Mouse (Mus musculus) CD8-positive naive resting alpha-beta T cell, adult 2 months (primary cell): ENCODE results near the gene Amhr2.
A peak's percentile ranks its signal among the peaks of the same experiment; 100 is the strongest.

Experiments used
- DNase-seq, 2 experiments: peaks; one replicate each; pipeline ENCODE4 v3.0.0; 2022; ENCODE audit warnings: low read depth in 2 of 2, low spot score in 2 of 2

Amhr2 gene

GRCm38 (mm10) chr15:102445146-102445545, at the start of gene Amhr2:
Gene Amhr2, plus strand, starts transcription at chr15:102445367.
- no peak for DNase-seq

- DNase-seq: no peak
These were observed 46.5 kb upstream of the Amhr2 start for GRCm38 (mm10) chr15:102398629-102399028.

GRCm38 (mm10) chr15:102399229-102400221, 45.6 kb upstream of the Amhr2 start:
- peak in 1 of 2 experiments; percentile 46 for DNase-seq

- DNase-seq: no peak
These were observed 44.6 kb upstream of the Amhr2 start for GRCm38 (mm10) chr15:102400476-102401045.

GRCm38 (mm10) chr15:102401278-102401677, 43.9 kb upstream of the Amhr2 start:
- no peak for DNase-seq

GRCm38 (mm10) chr15:102402210-102402609, 43.0 kb upstream of the Amhr2 start:
- no peak for DNase-seq

- no peak for DNase-seq
These were observed 40.3 kb upstream of the Amhr2 start for GRCm38 (mm10) chr15:102404608-102405488.

- DNase-seq: peak; percentile 98
These were observed 39.5 kb upstream of the Amhr2 start, which contains the start of gene Sp1 for GRCm38 (mm10) chr15:102405489-102406195. Gene Sp1, plus strand, starts transcription at chr15:102406143.

GRCm38 (mm10) chr15:102406196-102406911, 38.8 kb upstream of the Amhr2 start:
- DNase-seq: peak; percentile 44

GRCm38 (mm10) chr15:102406912-102407580, 38.1 kb upstream of the Amhr2 start:
- DNase-seq: no peak

GRCm38 (mm10) chr15:102407681-102408557, 37.2 kb upstream of the Amhr2 start:
- DNase-seq: no peak

- DNase-seq: no peak
These were observed 36.5 kb upstream of the Amhr2 start for GRCm38 (mm10) chr15:102408558-102409130.

- DNase-seq: no peak
These were observed 35.9 kb upstream of the Amhr2 start for GRCm38 (mm10) chr15:102409286-102409685.

- no peak for DNase-seq
These were observed 34.1 kb upstream of the Amhr2 start for GRCm38 (mm10) chr15:102411077-102411476.

GRCm38 (mm10) chr15:102413687-102414086, 31.5 kb upstream of the Amhr2 start:
- no peak for DNase-seq

GRCm38 (mm10) chr15:102417524-102417923, 27.6 kb upstream of the Amhr2 start:
- DNase-seq: no peak

- DNase-seq: no peak
These were observed 24.2 kb upstream of the Amhr2 start for GRCm38 (mm10) chr15:102420986-102421385.

- peak; percentile 41 to 66 for DNase-seq
These were observed 23.7 kb upstream of the Amhr2 start for GRCm38 (mm10) chr15:102421437-102421836.
